Mouse (Mus musculus) NIH3T3 (cell line): ENCODE data around the gene Slc25a38.
"Not testable (repeated sequence)": the region's sequence is repeated elsewhere in the genome, so short reads cannot be mapped to it uniquely, and the experiment has no call there.

Experiments used
- DNase-seq: peaks from one replicate; pipeline ENCODE4 v3.0.0-alpha.2; 2012; ENCODE audit warnings: low read depth

The Slc25a38 gene

DNA sequence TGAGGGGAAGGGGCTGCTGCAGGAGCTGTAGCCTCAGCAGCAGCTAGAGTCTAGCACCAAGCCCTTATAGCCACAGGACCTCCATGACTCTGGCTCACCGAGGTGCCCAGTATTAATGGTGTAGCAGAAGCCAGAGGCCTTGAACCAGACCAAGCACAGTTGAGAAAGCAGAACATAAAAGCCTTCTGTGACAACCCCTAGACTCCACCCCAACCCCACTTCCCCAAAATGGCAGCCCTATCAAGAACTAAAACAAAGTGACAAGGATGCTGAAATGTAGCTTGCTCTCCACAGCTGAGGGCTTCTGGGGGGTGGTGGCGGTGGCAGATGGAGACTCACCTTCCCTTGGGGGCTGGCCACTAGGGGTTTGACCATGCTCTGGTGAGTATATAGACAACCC, 9.0 kb upstream of the Slc25a38 start:
- DNase-seq: no peak

DNA sequence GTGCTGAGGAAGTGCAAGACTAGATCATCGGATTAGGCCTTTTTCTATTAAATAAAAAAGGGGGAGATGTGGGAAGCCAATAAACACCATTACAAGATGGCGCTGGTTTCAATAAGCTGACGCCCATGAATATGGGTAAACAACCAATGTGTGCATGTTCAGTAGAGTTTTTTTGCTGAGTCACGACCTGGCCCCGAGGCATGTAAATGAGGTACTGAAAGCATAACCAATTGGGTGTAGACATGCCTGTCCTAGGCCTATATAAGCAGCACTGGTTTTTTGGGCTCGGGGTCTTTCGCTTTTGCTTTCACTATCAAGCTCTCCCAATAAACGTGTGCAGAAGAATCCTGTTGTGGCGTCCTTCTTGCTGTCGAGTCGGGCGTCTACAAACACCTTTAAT, 1.2 kb upstream of the Slc25a38 start:
- DNase-seq: not testable (repeated sequence)

DNA sequence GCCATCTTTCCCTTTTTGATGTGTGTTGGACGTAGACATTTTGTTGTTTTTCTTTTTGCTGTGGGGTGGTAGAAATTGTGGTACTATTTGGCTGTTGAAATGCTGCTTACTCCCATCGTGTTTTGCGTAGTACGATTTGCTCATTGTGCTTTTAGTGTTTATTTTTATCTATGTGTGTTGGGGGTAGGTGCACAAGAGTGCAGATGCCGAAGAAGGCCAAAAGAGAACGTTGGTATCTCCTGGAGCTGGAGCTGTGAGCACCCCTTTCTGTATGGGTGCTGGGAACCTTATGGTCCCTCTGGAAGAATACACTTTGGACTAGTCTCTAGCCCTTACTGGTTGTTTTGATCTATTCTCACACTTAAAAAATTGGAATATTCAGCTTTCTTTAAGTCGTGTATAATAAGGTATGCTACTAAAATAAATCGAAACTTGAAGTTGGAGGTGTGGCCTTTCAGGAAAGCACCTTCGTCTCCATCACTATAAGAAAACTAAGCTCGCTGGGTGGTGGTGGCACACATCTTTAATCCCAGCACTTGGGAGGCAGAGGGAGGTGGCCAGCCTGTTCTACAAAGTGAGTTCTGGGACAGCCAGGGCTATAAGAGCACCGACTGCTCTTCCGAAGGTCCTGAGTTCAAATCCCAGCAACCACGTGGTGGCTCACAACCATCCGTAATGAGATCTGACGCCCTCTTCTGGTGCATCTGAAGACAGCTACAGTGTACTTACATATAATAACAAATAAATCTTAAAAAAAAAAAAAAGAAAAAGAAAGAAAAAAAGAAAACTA, 1.2 kb downstream of the Slc25a38 start:
- DNase-seq: no peak

DNA sequence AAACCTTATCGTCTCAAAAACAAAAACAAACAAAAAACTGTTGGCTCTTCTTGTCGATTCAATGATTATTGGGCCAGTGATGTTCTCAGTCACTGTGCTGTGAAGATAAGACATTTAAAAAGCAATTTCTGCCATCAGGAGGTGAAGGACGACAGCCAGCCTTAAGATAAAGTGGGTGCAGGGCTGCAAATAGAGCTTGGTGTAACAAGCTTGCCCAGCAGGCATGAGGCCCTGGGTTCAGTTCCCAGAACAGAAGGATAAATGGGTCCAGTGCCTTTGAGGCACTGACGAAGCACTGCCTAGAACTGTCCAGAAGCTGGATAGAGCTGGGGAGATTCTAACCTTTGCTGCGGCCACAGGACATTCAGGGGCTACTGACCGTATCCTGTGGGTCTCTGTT, 2.3 kb downstream of the Slc25a38 start:
- DNase-seq: no peak

DNA sequence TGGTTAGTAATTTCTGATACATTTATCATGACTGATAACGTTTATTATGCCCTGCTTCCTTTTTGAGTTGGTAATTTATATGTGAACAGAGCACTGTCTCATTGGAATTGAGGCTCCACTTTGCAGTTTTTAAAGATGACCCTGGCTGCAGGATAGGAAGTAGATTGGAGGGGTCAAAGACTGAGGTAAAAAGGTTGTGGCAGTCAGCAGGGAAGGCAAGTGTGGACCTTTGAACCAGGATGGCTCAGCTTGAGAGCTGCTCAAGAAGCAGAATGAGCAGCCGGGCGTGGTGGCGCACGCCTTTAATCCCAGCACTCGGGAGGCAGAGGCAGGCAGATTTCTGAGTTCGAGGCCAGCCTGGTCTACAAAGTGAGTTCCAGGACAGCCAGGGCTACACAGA, 3.3 kb downstream of the Slc25a38 start:
- DNase-seq: no peak

DNA sequence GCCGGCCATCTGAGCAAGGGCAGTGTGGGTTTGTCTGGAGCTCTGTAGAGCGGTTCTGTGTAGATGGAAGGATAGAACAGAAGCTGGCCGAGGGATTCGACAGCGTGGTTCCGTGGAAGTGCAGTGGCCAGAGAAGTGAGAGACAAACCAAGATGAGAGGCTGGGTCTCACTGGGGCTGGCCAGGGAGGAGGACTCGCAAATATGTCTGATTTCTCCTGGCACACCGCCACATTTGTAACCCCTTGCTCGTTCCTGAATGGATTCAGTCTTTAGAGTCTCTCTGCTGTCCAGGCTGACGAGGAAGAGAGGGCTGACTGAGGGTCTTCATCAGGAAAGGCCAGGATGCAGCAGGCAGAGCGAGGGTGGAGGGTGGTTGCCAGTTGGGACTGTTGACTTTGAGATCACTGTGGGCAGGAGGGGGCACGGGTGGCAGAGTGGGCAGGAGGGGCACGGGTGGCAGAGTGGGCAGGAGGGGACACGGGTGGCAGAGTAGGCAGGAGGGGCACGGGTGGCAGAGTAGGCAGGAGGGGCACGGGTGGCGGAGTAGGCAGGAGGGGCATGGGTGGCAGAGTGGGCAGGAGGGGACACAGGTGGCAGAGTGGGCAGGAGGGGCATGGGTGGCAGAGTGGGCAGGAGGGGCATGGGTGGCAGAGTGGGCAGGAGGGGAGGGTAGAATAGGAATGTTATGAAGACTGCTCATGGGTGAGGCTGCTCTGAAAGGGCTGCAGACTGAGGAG, 4.0 kb downstream of the Slc25a38 start:
- no peak for DNase-seq

DNA sequence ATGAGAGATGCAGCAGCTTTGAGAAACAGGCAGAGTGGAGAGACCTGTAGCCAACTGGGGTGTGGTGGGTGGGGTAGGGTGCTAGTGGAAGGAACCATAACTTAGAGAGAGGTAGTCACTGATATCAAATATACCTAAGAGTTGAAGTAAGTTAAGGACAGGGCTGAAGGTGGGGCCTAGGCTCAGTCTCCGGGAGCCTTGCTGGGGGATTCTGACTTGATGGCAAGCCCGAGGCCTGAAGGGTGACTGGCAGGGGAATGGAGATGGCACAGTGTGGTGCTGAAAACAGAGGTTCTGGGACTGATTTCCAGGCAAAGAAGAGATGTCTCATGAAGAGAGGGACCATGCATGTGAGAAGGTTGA, 4.6 kb downstream of the Slc25a38 start:
- DNase-seq: no peak

DNA sequence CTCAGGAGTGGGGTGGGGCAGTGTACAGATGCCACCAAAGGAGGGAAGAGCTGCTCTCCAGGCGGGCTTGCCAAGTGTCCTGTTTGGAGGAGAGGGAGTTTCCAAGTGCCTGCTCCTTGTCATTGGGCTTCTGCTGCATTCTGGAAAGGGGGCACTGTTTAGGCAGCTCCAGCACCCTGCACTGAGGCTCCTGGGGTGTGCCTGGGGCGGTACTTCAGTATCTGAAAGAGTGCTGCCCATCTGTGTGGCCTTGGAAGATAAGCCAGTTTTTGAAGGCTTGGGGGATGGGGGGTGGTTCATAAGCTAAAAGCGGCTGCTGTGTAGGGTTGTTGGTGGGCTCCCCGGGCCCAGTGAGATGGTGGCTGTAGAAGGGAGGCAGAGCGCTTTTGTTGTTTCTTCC, 5.4 kb downstream of the Slc25a38 start:
- DNase-seq: no peak

DNA sequence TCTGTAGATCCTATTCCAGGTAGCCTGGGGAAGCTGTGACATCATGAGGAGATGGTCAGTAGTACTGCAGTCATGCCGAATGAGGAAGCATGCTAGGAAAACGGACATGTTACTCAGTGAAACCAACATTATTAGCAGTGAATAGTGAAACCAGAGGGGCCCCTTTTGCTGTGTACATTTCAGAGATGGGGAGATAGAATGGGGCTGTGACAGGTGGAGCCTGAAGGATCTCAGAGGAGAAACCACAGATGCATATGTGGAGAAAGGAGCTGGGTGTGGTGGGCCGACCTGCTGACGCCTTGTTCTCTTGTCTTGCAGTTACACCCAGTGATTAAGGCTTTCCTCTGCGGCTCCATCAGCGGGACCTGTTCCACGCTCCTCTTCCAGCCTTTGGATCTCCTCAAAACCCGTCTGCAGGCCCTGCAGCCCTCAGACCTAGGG, 6.0 kb downstream of the Slc25a38 start:
- no peak for DNase-seq

DNA sequence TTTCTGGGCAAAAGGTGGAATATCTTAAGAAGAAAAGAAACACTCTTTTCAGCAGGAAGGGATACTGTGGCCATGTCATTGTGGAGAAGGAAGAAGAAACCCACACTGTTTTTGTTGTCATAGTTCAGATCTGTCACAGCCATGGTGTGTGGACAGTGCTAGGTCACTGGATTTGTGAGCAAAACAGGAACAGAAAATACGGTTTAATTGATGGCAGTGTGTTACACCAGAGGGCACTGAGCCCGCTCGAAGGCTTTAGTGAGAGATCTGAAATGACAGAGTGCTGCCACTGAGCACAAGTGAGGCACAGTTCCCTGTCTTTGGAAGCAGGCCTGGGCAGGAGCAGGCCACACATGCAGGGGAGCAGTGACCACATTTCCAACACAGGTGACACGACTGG, 8.0 kb downstream of the Slc25a38 start:
- no peak for DNase-seq

DNA sequence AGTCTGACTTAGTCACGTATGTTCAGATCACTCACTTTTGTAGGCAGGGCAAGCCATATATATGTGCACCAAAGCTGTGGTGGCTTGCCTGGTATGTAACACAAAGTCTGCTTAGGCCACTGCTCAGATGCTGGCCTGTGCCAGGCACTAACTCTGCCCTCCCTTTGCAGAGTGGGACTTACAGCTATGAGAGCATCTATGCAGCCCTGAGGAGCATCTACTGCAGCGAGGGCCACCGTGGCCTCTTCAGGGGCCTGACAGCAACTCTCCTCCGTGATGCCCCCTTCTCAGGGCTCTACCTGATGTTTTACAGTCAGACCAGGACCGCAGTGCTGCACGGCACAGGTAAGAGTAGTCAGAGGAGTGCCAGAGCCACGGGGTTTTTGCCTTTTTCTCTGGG, 10.3 kb downstream of the Slc25a38 start:
- DNase-seq: no peak

DNA sequence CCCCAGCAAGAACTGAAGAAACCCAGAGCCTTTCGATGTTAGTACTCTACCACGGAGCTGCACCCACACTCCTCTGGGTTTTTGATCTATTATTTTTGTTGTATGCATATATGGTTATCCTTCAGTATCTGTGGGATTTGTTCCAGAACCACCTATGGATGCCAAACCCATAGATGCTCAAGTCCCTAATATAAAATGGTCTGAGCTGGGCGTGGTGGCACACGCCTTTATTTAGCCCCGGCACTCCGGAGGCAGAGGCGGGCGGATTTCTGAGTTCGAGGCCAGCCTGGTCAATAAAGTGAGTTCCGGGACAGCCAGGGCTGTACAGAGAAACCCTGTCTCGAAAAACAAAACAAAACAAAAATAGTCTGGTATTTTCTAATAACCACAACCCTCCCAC, 16.7 kb downstream of the Slc25a38 start:
- DNase-seq: no peak

DNA sequence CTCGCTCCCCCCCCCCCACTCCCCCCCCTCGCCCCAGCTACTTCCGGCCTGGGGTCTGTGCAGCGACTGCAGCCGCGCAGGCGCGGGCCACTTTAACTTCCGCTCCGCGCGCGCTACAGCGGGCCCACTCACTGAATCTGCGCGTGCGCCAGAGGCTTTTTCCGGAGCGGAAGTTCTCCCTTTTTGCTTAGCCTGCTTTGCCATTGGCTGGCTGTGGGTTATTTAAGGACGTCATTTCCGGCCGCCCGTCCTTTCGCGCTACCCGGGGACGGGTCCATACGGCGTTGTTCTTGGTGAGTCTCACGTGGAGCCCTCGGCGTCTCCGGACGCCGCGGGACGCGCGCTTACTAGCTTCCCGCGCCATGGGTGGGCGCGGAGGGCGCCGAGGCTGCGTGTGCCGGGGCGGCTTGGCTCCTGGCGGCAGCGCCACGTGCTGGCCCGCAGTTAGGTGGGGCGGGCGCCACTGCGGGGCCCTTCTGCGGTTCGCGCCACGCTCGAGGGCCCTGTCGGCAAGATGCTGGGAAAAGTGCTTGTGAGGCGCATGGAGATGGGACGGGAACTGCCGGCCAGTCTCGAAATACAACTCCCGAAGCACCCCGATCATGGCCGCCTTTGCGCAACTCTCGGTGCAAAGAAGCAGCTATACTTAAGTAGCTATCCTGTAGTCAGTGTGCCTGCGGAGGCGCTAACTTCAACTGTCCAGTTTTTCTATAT, 17.5 kb downstream of the Slc25a38 start, which contains the start of gene Rpsa:
Rpsa (plus strand) TSS at position 152 of the 714 bp plus-strand sequence.
- DNase-seq: peak; percentile 97

DNA sequence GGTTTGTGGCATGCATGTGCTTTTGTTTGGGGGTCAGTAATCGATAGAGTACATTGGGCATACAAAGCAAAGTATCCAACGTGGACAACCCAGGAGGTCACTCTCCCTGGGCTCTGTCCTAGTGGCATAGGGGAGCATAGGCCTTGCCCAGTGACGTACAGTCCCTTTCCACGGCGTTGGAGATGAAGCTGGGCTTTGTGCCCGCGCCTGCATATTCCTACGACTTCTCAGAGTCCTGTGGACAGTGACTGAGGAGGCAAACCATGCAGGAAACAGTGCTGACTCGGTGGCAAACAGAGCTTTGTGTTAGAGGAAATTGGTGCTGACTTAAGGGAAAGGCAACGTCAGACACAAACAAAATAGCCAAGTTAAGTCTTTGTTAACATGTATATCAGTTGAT, 19.1 kb downstream of the Slc25a38 start:
- peak; percentile 40 for DNase-seq

DNA sequence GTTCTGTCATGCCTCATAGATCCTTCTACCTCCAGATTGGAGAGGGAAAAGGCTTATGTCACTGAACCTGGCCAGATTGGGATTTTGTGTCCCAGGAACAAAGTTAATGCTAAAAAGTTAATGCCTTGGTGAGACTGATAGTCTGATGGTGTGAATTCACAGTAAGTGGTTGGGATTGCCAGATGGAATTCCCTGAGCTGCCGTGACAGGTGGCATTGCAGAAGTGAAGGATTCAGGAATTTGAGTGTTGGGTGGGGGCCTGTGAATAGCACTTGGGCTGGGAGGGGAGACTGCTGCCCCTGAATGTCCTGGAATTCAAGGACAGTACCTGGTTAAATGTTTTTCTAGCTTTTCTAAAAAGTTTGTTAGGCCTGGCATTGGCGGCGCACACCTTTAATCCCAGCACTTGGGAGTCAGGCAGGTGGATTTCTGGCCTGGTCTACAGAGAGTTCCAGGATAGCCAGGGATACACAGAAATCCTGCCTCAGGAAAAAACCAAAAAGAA, 21.7 kb downstream of the Slc25a38 start:
- no peak for DNase-seq

DNA sequence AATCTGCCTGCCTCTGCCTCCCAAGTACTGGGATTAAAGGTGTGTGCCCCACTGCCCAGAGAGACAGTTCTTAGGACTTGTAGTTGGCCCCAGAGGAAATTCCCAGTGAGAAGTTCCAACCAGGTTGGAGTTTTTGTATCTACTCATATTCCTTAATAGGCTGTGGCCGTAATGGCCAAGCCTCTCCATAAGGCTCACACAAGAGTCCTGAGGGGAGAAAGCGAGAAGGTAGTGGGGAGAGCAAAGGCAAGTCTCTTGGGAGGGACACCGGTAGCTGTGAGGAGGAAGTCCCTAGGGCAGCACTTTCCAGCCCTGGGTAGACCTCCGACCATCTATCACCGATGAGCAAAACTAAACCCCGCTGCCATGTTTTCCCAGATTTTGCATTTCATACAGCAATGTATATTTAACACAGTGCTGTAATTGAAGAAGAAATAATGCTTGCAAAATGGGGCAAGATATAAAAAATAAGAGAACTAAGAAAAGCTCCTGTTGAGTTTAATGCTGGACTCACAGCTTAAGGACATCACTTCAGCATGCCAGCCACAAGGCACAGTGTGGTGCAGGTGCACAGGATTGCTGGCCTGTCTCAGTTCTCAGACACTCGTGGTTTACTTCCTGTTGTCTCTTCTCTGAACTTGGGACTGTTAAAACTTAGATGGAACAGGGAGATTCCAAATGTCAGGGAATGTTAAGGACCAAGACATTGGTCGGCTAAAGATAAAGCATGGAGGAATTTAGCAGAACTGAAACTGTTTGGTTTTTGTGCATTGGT, 23.0 kb downstream of the Slc25a38 start:
- DNase-seq: no peak

DNA sequence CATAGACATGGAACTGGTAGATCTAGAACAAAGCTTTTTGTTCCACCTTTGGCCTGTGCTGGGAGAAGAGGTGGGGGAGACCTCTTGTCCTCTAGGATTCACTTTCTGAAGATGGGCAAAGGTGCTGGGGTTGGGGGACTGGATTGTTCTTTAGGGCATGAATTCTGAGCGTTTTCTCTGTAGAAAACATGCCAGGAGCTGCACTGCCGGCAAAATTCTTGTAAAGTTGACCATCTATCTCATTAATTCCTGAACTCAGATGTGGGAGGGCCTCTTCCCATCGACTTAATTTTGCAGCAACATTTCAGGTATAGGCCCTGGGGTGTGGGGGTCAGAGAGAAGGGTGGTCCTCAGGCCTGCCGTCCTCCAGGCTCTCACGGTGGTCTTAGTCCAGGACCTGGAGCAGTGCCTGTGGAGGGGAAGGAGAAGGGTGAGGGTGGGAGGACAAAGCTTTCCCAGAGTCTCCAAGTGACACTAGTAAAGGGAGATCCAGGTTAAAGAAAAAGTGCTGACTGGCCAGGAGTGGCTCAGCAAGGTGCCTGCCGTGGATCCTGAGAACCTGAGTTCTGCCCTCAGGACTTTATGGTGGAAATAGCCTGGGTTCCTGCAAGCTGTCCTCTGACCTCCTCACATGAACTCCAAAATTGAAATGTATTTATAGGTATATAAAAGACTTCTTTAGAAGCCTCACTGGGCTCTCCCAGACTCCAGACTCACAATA, 23.7 kb downstream of the Slc25a38 start:
- no peak for DNase-seq

DNA sequence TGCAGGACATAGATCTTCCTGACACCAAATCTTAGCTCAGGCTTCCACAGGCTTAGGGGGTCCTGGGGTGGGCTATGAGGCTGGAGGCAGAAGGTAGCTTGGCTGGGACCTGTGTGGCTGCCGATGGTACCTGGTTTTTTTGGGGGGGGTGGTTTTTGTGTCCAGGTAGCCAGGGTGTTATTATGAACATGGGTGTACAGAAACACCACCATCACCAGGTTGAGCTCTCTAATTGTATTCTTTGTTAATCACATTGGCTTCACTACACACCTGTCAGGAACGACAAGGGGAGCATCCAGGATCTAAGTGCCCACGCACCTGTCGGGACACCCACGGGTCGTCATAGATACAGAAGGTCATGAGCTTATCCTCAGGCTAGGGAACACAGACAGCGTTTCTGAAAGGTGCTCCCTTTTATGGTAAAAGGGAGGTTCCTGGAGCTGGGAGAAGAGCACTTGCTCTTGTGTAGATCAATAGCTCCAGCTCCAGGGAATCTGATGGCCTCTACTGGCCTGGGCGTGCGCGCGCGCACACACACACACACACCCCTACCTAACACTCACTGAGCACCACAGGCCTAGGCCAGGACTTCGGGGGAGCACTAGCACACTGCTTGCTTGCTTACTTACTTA, 24.5 kb downstream of the Slc25a38 start:
- DNase-seq: no peak

DNA sequence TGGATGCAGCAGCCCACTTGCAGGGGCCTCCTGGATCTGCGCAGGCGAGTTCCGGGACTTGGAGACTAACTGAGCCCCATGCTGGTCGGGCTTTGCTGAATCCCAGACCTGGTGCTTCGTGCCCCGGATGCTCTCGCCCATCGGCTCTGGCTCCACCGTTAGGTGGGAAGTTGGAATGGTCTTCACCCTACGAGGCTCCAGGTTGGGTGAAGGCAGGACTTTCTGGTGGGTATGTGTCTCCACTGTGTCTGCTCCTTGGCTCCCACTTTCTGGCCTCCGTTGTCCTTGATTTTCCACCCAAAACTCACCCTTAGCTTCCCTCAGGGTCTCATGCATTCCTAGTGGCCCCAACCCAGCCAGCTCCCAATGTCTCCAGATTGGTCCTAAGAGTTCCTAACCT, 25.3 kb downstream of the Slc25a38 start:
- no peak for DNase-seq

DNA sequence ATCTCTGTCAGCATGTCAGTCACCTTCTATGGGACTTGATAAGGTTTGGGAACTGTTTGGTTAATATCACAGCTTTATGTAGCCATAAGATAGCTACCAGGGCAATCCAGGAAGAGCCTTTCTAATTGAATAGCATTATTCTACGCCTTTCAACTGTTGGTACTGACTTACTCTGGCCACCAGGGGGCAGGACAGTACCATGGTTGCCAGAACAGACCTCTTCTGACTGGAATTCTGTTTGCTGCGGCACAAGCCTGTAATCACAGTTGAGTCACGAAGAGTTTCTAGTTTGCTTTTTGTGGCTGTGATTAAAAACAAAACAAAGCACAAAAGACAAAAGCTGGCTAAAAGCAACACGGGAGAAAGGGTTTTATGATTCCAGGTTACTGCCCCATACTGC, 30.5 kb downstream of the Slc25a38 start:
- DNase-seq: peak; percentile 89

DNA sequence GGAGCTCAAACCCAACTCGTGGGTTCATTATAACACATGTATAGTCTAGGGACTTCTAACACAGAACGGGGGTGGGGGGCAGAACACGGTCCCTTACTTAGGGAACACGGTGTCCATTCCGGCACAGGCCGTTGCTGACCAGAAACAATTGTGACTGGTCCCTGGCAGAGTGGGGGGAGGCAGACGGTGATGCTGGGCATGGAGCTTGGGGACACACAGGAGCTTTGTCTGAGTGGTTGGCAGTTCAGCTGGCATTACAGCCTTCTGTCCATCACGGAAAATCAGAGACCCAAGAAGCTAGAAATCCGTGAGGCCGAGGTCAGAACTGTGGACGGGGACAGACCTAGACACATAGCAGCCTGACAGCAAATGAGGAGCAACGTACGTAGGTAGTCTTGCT, 34.3 kb downstream of the Slc25a38 start:
- no peak for DNase-seq
